Mouse (Mus musculus) liver, adult 2 months (tissue): ENCODE measurements at regions not wholly inside any gene's neighbourhood (a gene's known extent, or its start where the extent isn't known, plus 50 kb on each side); places are given as distances from the start of the nearest gene placed in this dataset.

Experiments used
- DNase-seq: peaks from one replicate; pipeline ENCODE4 v3.0.0-alpha.2; 2011; ENCODE audit warnings: low read depth, low spot score; ENCODE audit errors: extremely low read depth
- H3K27ac ChIP-seq: fragments of 200-500 bp; replicated peaks from 2 replicates; pipeline ENCODE4 v1.5.1; 2012; ENCODE audit warnings: low read depth, mild to moderate bottlenecking, control low read depth, inconsistent platforms, low read length; ENCODE audit not compliant: insufficient read depth
- H3K27me3 ChIP-seq: fragments of 200-500 bp; 2 replicates; pipeline ENCODE4 v1.6.1; 2012; ENCODE audit warnings: mild to moderate bottlenecking, moderate library complexity, low read length, inconsistent platforms; ENCODE audit not compliant: control insufficient read depth, insufficient read depth
- H3K36me3 ChIP-seq: fragments of 200-500 bp; 2 replicates; pipeline ENCODE4 v1.6.1; 2012; ENCODE audit warnings: low read length, inconsistent platforms; ENCODE audit not compliant: control insufficient read depth, insufficient read depth
- H3K4me1 ChIP-seq: fragments of 200-500 bp; 2 replicates; pipeline ENCODE4 v1.6.1; 2011; ENCODE audit warnings: low read length; ENCODE audit not compliant: control insufficient read depth, insufficient read depth
- H3K4me3 ChIP-seq: fragments of 200-500 bp; 2 replicates; pipeline ENCODE4 v1.5.1; 2011; ENCODE audit warnings: low read depth, mild to moderate bottlenecking, control low read depth, low read length, moderate library complexity; ENCODE audit not compliant: insufficient read depth
- H3K79me2 ChIP-seq: fragments of 200-500 bp; 2 replicates; pipeline ENCODE4 v1.6.1; 2012; ENCODE audit warnings: inconsistent platforms, mild to moderate bottlenecking, low read length, moderate library complexity; ENCODE audit not compliant: control insufficient read depth, insufficient read depth
- H3K9ac ChIP-seq: fragments of 200-500 bp; 2 replicates; pipeline ENCODE4 v1.6.1; 2012; ENCODE audit warnings: low read depth, mild to moderate bottlenecking, control low read depth, inconsistent platforms, low read length
- CTCF ChIP-seq: fragments of 200-500 bp; IDR thresholded peaks from 2 replicates; pipeline ENCODE4 v1.5.1; 2011; ENCODE audit warnings: low read depth, low read length, control low read depth
- POLR2A ChIP-seq: fragments of 200-500 bp; IDR thresholded peaks from 2 replicates; pipeline ENCODE4 v1.6.1; 2011; ENCODE audit warnings: low read length, control low read depth; ENCODE audit not compliant: insufficient read depth; ENCODE audit errors: extremely low read depth
- WGBS: fragments of 180-500 bp; shearing (Covaris S2); methylation state at CpG from one replicate; pipeline ENCODE4 v1.1.7; 2018; 5-methylcytosine and 5-hydroxymethylcytosine counted together

DNA sequence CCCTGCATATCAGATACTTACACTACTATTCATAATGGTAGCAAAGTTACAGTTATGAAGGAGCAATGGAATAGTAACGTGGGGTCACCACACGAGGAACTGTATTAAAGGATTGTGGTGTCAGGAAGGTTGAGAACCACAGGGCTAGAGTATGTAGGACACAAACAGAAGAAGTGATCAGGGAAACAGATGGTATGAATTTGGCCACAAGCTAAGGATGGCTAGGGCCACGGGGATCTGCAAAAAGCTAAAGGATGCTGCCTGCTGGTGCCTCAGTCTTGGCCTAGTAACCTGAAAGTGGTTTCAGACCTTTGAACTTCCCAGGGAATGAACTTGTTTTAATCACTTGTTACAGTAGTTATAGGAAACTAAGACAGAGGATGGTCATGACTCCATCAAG is 68.5 kb upstream of the Ahctf1 start:
- H3K4me3 ChIP-seq: no peak overlapping the region
- TF ChIP-seq CTCF (no peak), POLR2A (no peak)
- no peaks in the 10 kb centered on the region for H3K79me2 ChIP-seq
- no peaks in the 10 kb centered on the region for H3K27me3 ChIP-seq
- H3K36me3 ChIP-seq: no peaks in the 10 kb centered on the region
- no peak overlapping the region for H3K9ac ChIP-seq
- no peaks in the 10 kb centered on the region for H3K4me1 ChIP-seq
- no peak for DNase-seq
- no peak overlapping the region for H3K27ac ChIP-seq
- WGBS: 93% methylated on average over 3 of the region's 3 CpGs

DNA sequence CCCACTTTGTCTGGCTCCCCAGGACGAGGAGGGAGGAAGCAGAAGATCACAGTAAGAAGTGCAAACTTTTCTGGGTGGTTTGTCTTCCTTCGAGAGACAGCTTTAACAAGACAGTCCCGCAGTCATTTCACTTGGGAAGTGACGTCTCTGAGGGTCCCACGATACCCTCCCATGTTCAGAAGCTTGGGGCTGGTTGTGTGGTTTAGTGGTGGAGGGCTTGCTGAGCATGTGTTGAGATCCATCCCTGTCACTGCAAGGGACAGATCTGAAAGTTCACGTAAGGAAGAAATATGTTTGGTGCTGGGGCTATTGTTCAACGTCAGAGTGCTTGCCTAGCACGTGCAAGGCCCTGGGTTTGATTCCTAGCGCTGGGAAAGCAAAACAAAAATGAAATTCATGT is 65.2 kb upstream of the Ahctf1 start:
- Histone ChIP-seq H3K27ac (no peak overlapping the region), H3K4me1 (0 out of 2 replicates have a peak, but pooled peaks cover 4% of the 10 kb centered on the region), H3K36me3 (no peaks in the 10 kb centered on the region), H3K27me3 (no peaks in the 10 kb centered on the region), H3K9ac (no peak overlapping the region), H3K4me3 (no peak overlapping the region), H3K79me2 (no peaks in the 10 kb centered on the region)
- 88% methylated on average over 9 of the region's 9 CpGs for WGBS
- DNase-seq: no peak
- TF ChIP-seq POLR2A (no peak), CTCF (no peak)

DNA sequence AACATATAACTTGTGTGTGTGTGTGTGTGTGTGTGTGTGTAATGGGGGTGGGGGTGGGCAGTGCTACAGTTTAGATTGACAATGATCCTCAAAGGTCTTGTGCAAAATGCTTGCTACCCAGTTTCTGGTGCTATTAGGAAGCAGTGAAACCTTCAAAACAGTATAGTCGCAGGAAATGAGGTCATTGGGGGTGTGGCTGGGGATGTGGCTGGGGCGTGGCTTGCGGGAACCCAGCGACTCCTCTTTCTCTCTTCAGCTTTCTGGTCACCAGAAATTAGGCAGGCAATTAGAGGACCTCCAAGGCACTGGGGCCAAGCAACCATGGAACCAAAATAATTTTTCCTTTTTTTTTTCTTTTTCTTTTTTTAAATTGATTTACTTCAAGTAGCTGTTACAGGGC is 64.0 kb upstream of the Ahctf1 start:
- whole genome bisulfite sequencing: 85% methylated on average over 4 of the region's 4 CpGs

DNA sequence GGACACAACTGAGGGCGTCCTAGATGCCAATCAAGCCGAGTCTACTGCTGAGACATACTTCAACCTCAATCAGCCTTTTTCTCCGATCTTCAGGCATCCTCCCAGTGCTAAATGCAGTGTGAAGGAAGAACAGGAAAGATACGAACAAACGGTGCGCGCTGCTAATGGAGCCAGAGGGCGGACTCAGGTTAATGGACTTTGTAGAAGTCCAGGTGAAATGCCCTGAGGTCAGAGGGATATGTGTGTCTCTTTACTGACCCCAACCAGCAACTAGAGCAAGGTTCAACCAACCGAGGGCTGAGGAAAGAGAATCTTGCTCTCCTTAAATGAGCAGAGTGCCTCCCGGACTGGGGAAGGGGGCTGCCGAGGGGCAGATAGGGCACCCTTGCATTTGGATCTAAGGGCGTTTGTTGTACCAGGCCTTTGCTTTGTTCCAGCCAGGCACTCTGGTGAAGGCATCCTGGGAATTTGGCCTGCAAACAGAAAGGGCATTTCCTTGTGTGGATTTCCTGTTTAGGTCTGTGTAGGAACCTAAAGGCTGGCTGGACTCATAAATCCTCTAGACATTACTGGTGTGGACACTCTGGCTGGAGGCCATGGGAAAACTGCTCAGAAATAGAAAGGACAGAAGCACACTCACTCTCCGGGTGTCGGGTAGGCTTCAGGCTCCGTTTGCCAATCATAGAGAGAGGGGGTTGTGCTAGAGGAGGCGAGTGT is 62.7 kb upstream of the Ahctf1 start:
- DNase-seq: no peak
- WGBS: 62% methylated on average over 16 of the region's 16 CpGs
- Histone ChIP-seq H3K27me3 (no peaks in the 10 kb centered on the region), H3K27ac (peak overlapping the region; percentile 84), H3K36me3 (no peaks in the 10 kb centered on the region), H3K9ac (no peak overlapping the region), H3K79me2 (no peaks in the 10 kb centered on the region), H3K4me1 (0 out of 2 replicates have a peak, but pooled peaks cover 4% of the 10 kb centered on the region), H3K4me3 (no peak overlapping the region)
- TF ChIP-seq CTCF (no peak), POLR2A (no peak)

More for the DNA sequence above, 64.0 kb upstream of the Ahctf1 start:
- H3K79me2 ChIP-seq: no peaks in the 10 kb centered on the region
- no peaks in the 10 kb centered on the region for H3K36me3 ChIP-seq
- no peak overlapping the region for H3K9ac ChIP-seq
- H3K4me3 ChIP-seq: no peak overlapping the region
- 0 out of 2 replicates have a peak, but pooled peaks cover 4% of the 10 kb centered on the region for H3K4me1 ChIP-seq
- H3K27ac ChIP-seq: no peak overlapping the region
- H3K27me3 ChIP-seq: no peaks in the 10 kb centered on the region
- no peak for DNase-seq
- no peak for TF ChIP-seq POLR2A
- TF ChIP-seq CTCF: no peak

DNA sequence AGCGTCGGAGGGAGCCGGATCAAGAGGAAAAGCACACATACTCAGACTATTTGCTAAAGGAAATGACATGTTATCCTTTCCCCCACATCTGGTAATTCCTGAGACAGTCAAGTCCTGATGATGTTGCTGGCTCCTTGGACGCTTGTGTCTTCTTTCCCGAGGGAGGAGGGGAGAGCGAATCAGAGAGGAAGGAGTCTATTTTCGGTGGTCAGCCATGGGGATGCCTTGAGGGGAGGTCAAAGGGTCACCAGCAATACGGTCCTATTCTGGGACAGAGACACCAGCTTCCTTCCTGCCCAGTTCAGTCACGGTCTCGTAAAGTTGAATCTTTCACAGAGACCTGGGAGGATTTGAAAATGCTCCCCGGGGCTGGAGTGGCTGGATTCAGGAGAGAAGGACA is 62.1 kb upstream of the Ahctf1 start:
- no peak for DNase-seq
- peak overlapping the region; percentile 84 for H3K27ac ChIP-seq
- 71% methylated on average over 11 of the region's 11 CpGs for WGBS

DNA sequence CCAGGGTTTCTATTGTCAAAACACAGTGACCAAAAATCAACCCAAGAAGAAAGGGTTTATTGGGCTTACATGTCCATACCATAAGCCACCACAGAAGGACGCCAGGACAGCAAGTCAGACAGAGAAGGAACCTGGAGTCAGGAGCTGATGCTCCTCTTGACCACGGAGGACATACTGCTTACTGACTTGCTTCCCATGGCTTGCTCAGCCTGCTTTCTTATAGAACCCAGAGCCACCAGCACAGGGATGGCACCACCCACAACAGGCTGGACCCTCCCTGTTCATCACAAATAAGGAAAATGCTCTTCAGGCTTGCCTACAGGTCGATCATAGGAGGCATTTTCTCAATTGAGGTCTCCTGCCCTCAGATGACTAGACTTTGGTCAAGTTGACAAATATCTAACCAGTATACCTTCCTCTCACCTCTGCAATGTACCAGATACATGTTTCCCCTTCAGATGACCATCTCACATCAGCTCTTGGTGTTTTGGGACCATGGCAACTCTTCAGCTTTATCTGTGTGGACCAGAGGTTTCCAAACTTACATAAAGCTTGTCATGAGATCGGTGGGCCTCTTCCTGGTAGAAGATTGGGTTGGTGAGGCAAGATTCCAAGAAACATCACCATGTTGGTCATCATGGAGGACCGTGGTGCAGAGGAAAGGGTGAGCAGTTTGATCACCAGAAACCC is 61.2 kb upstream of the Ahctf1 start:
- no peak overlapping the region for H3K27ac ChIP-seq
- no peak for TF ChIP-seq CTCF
- TF ChIP-seq POLR2A: no peak
- H3K27me3 ChIP-seq: no peaks in the 10 kb centered on the region
- no peak for DNase-seq
- no peak overlapping the region for H3K9ac ChIP-seq
- no peaks in the 10 kb centered on the region for H3K79me2 ChIP-seq
- H3K36me3 ChIP-seq: no peaks in the 10 kb centered on the region
- 0 out of 2 replicates have a peak, but pooled peaks cover 4% of the 10 kb centered on the region for H3K4me1 ChIP-seq
- H3K4me3 ChIP-seq: no peak overlapping the region
- WGBS: 93% methylated on average over 5 of the region's 5 CpGs

More for the DNA sequence above, 62.1 kb upstream of the Ahctf1 start:
- no peak overlapping the region for H3K4me3 ChIP-seq
- H3K27me3 ChIP-seq: no peaks in the 10 kb centered on the region
- H3K79me2 ChIP-seq: no peaks in the 10 kb centered on the region
- 0 out of 2 replicates have a peak, but pooled peaks cover 4% of the 10 kb centered on the region for H3K4me1 ChIP-seq
- no peak overlapping the region for H3K9ac ChIP-seq
- H3K36me3 ChIP-seq: no peaks in the 10 kb centered on the region
- no peak for TF ChIP-seq POLR2A
